Mouse (Mus musculus): Measurements from ENCODE around the gene Leng8.

GRCm38 (mm10) chr7:4144766-4145551 lies 8.1 kb downstream of the Leng8 start:
- TF ChIP-seq CTCF (conservative IDR thresholded peaks at IDR 0.05; ENCODE audit: low read length), result no peak
- TF ChIP-seq NANOG (IDR thresholded peaks at IDR 0.05; ENCODE audit: borderline replicate concordance, low read length), result no peak
- no peak for TF ChIP-seq POU5F1 (IDR thresholded peaks at IDR 0.05; ENCODE audit: borderline replicate concordance, low read length)

Measured in E14TG2a.4 (cell line).